Mouse (Mus musculus): ENCODE measurements at regions not wholly inside any gene's neighbourhood (a gene's known extent, or its start where the extent isn't known, plus 50 kb on each side); places are given as distances from the start of the nearest gene placed in this dataset.

- CTCF ChIA-PET, result no interaction called here
- POLR2A ChIA-PET, result no interaction called here
Observed at GRCm38 (mm10) chr10:120638316-120638715, 162.0 kb upstream of the Hmga2 start.

GRCm38 (mm10) chr10:120635818-120636543, 159.7 kb upstream of the Hmga2 start:
- ChIA-PET POLR2A (interaction anchor here in 1 of 4 experiments (0.6 to 1.0 kb wide), 2 partner anchors 10 to 45 kb away, joined by 3 to 6 read pairs; no protein-coding TSS in a partner anchor), CTCF (interaction anchor here in 1 of 4 experiments (0.6 kb wide), 1 partner anchor 1843 kb away, joined by 3 read pairs; no protein-coding TSS in a partner anchor)

GRCm38 (mm10) chr10:120635194-120635593, 158.9 kb upstream of the Hmga2 start:
- POLR2A ChIA-PET, result no interaction called here
- CTCF ChIA-PET, result no interaction called here

- ChIA-PET CTCF (no interaction called here), POLR2A (no interaction called here)
Observed at GRCm38 (mm10) chr10:120632071-120632470, 155.8 kb upstream of the Hmga2 start.

- ChIA-PET POLR2A (no interaction called here), CTCF (no interaction called here)
Observed at GRCm38 (mm10) chr10:120628066-120628465, 151.8 kb upstream of the Hmga2 start.

DNA sequence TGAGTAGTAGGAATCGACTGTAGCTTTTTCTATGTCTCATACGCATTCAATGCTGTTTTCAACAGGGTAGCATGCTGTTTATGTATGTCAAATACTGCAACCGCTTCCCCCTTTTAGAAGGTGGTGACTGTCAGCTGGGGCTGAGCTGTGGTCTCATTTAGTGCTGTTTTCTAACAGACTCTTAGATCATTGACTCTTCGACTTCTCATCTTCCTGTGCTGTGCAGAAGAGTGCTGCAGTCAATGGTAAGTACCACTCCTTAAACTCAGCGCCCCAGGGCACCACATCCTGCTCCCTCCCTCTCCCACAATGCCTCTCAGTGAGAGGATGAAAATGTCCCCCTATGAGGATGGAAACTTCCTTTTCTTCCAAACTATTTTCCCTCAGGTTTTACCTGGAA, 149.2 kb upstream of the Hmga2 start:
- ChIA-PET POLR2A (interaction anchor here in 1 of 4 experiments (0.6 kb wide), 1 partner anchor 139 kb away, joined by 7 read pairs; no protein-coding TSS in a partner anchor), CTCF (interaction anchor here in 2 of 4 experiments (0.5 to 0.6 kb wide), 2 partner anchors 14 kb away, joined by 3 to 6 read pairs; no protein-coding TSS in a partner anchor)

GRCm38 (mm10) chr10:120624203-120624942, 148.1 kb upstream of the Hmga2 start:
- ChIA-PET CTCF (interaction anchor here in 1 of 4 experiments (0.6 kb wide), 1 partner anchor 784 kb away, joined by 6 read pairs; no protein-coding TSS in a partner anchor), POLR2A (interaction anchor here in 1 of 4 experiments (0.9 to 1.1 kb wide), 2 partner anchors 18 to 20 kb away, joined by 3 read pairs; no protein-coding TSS in a partner anchor)

- CTCF ChIA-PET, result interaction anchor here in 2 of 4 experiments (0.7 kb wide), 2 partner anchors 347 to 912 kb away, joined by 3 to 4 read pairs; no protein-coding TSS in a partner anchor
- POLR2A ChIA-PET, result interaction anchor here in 1 of 4 experiments (1.6 kb wide), 1 partner anchor 293 kb away, joined by 3 read pairs; no protein-coding TSS in a partner anchor
Observed at GRCm38 (mm10) chr10:120616406-120617015, 140.2 kb upstream of the Hmga2 start.

DNA sequence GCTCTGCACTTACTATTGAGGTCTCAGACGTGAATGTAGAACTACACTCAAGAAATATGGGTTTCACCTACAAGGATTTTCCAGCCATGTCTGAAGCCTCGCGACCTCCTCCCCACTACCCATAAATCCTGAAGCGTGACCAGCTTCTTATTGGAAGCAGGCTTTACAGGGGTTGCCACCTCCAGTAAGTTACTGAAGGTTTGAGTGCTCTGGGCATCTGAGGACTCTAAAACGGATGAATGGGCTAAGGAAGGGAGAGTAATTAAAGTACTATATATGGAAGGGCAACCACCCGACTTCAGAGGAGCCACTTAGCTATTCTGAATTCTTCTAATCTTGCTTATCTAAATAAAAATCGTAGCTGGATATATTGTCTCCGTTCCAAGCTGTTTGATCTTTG, 136.1 kb upstream of the Hmga2 start:
- POLR2A ChIA-PET, result interaction anchor here in 1 of 4 experiments (0.6 to 1.0 kb wide), 2 partner anchors 34 to 46 kb away, joined by 3 to 5 read pairs; no protein-coding TSS in a partner anchor
- CTCF ChIA-PET, result no interaction called here

GRCm38 (mm10) chr10:120610076-120610475, 133.8 kb upstream of the Hmga2 start:
- ChIA-PET POLR2A (interaction anchor here in 1 of 4 experiments (0.8 to 1.2 kb wide), 2 partner anchors 87 to 241 kb away, joined by 3 read pairs; no protein-coding TSS in a partner anchor), CTCF (interaction anchor here in 2 of 4 experiments (0.7 kb wide), 2 partner anchors 248 to 684 kb away, joined by 3 to 5 read pairs; no protein-coding TSS in a partner anchor)

- POLR2A ChIA-PET, result interaction anchor here in 2 of 4 experiments (0.6 to 1.1 kb wide), 4 partner anchors 19 to 111 kb away, joined by 3 read pairs; no protein-coding TSS in a partner anchor
- CTCF ChIA-PET, result interaction anchor here in 1 of 4 experiments (0.9 kb wide), 1 partner anchor 371 kb away, joined by 3 read pairs; no protein-coding TSS in a partner anchor
Observed at GRCm38 (mm10) chr10:120604506-120604905, 128.2 kb upstream of the Hmga2 start.

- POLR2A ChIA-PET, result no interaction called here
- CTCF ChIA-PET, result interaction anchor here in 1 of 4 experiments (0.5 kb wide), 1 partner anchor 71 kb away, joined by 11 read pairs; no protein-coding TSS in a partner anchor
Observed at GRCm38 (mm10) chr10:120603167-120603566, 126.9 kb upstream of the Hmga2 start.

GRCm38 (mm10) chr10:120600735-120601134, 124.5 kb upstream of the Hmga2 start:
- POLR2A ChIA-PET, result interaction anchor here in 1 of 4 experiments (1.5 kb wide), 1 partner anchor 78 kb away, joined by 3 read pairs; no protein-coding TSS in a partner anchor
- CTCF ChIA-PET, result interaction anchor here in 1 of 4 experiments (0.6 kb wide), 1 partner anchor 163 kb away, joined by 3 read pairs; no protein-coding TSS in a partner anchor

DNA sequence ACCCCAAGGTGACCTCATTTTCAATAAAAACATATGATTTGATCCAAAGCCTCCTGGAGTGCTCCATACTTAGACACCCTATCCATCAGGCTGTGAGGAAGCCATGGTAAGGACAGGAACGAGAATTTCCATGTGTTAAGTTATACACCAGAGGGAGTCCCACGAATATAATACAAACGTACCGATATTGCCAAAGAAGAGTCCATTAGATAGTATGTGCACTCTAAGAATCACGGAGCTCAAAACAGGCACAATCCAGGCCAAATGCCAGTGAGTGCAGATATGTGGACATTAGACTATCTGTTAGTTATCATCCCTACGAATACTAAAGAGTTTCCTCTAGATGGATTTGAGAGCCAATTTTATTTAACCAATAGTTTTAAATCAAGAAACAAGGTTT, 123.3 kb upstream of the Hmga2 start:
- ChIA-PET POLR2A (interaction anchor here in 2 of 4 experiments (0.8 to 1.5 kb wide), 2 partner anchors 27 to 76 kb away, joined by 3 read pairs; no protein-coding TSS in a partner anchor), CTCF (interaction anchor here in 2 of 4 experiments (0.6 to 1.0 kb wide), 2 partner anchors 12 to 946 kb away, joined by 3 to 10 read pairs; no protein-coding TSS in a partner anchor)

- CTCF ChIA-PET, result no interaction called here
- POLR2A ChIA-PET, result no interaction called here
Observed at GRCm38 (mm10) chr10:120597320-120597887, 121.1 kb upstream of the Hmga2 start.

DNA sequence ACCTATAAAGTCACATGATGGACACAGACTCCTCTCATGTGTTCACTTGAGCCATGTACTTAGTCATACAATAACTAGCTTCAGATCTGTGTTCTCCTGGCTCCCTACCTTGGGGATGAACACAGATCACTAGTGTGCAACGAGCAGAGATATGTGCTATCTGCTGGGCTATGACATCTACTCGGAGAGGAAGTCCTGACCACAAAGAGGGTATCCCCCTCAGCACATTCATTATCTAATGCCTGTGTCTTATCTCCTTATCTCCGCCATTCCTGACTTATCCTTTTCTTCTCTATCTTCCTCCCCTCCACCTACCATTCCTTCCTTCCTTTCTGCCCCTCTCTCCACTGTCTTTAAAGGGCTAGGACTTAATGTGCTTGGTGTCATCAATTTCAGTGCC, 118.9 kb upstream of the Hmga2 start:
- ChIA-PET CTCF (no interaction called here), POLR2A (interaction anchor here in 1 of 4 experiments (0.6 kb wide), 1 partner anchor 70 kb away, joined by 3 read pairs; no protein-coding TSS in a partner anchor)

DNA sequence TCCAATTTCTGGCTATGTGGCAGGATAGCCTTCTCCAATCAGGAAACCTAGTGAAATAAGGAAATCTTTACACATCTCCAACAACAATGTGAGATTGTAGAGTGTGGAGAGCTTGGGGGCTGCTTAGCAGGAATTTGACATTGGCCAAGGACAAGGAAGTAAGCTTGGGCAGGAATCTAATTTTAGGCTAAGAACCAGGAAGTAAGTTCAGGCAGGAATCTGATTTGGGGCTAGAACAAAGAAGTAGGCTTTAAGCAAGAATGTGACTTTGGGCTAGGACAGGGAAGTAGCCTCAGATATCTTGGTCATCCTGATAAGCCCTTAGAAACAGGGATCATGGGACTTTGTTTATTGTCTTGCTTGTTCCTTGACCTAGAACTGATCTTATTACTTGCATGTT, 117.6 kb upstream of the Hmga2 start:
- ChIA-PET POLR2A (interaction anchor here in 1 of 4 experiments (0.5 kb wide), 1 partner anchor 72 kb away, joined by 4 read pairs; no protein-coding TSS in a partner anchor), CTCF (interaction anchor here in 3 of 4 experiments (0.6 to 1.1 kb wide), 3 partner anchors 105 to 1226 kb away, joined by 3 to 8 read pairs (median 5); no protein-coding TSS in a partner anchor)

GRCm38 (mm10) chr10:120589659-120590058, 113.4 kb upstream of the Hmga2 start:
- ChIA-PET CTCF (interaction anchor here in 3 of 4 experiments (0.6 to 0.7 kb wide), 3 partner anchors 21 to 332 kb away, joined by 3 to 5 read pairs (median 4); no protein-coding TSS in a partner anchor), POLR2A (no interaction called here)
